Mouse (Mus musculus): ENCODE data around the gene Asna1.

Gene Asna1

DNA sequence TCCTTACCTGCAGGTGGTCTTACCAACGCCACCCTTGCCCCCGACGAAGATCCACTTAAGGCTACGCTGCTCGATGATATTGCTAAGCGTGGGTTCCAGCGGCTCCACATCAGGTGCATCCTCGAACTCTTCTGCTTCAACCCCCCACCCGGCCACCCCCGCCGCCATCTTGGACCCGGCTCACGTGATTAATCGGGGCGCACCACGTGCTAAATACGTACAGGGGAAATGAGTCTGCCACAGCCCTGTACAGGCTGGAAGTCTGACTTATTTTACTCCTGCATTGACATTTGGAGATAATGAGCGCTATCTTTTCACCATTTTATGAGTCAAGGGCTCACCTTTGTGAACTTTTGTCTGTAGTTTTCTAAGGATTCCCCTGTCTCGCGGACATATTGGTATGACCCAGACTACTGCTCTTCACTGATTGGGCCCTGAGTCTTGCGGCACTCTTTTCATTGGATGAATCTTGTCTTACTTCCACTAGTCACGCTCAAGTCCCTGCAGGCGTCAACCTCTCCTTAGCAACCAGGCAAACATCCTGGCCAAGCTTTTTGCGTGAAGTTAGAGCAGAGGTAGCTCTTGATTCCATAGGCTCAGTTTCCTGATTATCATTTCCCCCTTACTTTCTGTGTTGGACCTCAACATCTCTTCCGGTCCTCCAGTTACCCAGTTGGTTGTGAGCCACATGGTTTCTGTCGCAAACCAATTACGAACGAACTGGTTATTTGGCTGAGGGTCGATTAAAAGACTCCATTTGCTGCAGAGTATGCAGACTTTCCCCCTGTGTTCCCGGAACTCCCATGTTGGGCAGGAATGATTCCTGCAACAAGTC is at the start of gene Asna1:
Gene Asna1, minus strand, starts transcription at position 184 of the 835 bp plus-strand sequence.
- DNase-seq: peak; percentile 89

DNA sequence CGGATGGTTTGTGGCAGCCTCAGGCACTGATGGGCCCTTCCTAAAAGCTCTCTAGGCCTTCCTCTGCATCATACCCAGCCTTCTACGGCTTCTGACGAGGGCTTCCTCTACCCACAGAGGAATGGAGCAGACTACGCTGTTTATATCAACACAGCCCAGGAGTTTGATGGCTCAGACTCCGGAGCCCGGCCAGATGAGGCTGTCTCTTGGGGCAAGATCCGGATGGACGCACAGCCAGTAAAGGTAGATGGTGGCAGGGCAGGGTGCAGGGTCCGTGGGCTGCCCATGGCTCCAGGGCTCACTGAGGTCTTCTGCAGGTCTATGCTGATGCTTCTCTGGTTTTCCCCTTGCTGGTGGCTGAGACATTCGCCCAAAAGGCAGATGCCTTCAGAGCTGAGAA is 49.5 kb upstream of the Asna1 start:
- no peak for DNase-seq

DNA sequence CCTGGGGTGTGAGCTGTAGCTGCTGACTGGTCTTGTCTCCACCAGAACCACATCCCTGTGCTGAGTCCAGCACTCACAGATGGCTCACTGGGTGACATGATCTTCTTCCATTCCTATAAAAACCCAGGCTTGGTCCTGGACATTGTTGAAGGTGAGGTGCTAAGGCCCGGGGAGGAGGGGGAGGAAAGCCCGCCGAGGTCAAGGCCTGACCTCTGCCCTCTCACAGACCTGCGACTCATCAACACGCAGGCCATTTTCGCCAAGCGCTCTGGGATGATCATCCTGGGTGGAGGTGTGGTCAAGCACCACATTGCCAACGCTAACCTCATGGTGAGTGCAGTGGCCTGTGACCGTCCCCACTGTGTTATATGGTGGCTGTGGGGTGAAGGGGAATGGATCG is 49.1 kb upstream of the Asna1 start:
- DNase-seq: no peak

DNA sequence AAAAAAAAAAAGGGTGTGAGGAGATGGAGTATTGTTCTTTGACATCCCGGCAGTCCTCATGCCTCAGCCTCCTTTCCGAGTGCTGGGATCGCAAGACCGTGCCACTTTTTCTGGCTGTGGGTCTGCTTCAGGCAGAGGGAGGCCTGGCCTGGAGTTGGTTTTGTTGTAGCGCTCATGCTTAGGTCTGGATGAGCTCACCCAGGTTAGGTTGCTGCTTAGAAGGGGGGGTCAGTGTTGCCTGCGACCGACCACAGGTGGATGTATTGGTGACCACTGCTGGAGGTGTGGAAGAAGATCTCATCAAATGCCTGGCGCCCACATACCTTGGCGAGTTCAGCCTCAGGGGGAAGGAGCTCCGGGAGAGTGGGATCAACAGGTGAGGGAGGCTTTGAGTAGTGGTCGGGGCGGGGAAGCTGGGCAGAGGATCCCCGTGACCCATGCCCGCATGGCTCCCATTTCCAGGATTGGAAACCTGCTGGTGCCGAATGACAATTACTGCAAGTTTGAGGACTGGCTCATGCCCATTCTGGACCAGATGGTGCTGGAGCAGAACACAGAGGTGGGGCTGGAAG is 48.0 kb upstream of the Asna1 start:
- DNase-seq: no peak

DNA sequence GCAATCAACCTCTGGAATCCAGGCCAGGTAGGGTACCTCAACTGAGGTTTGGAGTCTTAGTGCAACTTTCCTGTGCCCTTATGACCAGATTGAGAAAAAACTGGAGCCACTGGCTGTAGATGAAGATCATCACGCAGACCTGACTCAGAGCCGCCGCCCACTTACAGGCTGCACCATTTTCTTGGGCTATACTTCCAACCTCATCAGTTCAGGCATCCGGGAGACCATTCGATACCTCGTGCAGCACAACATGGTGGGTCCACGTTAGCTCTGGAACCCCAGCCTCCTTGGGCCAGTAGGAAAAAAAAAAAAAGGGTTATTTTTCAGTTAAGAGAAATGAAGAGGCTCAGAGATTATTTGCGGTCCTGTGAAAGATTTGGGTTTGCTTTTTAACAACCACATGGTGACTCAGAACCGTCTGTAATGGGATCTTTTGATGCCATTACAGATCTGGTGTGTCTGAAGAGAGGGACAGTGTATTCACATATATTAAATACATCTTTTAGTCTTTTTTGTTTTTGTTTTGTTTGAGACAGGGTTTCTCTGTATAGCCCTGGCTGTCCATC is 47.4 kb upstream of the Asna1 start:
- no peak for DNase-seq

DNA sequence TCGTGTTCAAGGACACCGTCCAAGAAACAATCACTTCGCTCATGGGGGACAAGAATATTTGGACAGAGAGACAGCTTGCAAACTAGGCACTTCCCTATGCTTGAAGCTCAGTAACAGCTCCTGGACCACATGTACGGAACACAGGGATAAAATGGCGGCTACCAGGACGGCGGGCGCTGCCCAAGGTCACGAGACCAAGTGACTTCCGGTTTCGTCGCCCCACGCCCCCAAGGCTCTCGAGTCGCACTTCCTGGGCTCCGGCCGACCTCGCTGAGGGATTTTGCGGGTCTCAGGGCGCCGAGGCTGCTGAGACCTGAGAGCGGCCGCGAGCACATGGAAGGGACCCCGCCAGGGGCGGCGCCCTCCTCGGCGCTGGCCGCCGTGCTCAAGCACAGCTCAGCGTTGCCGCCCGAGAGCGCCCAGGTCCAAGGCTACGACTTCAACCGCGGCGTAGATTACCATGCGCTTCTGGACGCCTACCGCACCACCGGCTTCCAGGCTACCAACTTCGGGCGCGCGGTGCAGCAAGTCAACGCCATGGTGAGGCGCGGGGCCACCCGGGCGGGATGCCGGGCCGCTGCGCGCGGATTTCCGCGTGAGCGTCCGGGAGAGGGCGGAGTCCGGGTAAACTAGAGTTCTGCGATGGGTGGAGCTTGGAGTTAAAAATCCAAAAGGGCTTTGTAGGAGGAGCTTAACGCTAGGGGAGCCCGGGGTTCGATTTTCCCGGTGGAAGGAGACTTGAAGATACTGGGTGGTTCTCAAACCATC is 46.6 kb upstream of the Asna1 start, which contains the start of gene Dhps:
Gene Dhps, plus strand, starts transcription at position 244 of the 768 bp plus-strand sequence.
- peak; percentile 93 for DNase-seq

DNA sequence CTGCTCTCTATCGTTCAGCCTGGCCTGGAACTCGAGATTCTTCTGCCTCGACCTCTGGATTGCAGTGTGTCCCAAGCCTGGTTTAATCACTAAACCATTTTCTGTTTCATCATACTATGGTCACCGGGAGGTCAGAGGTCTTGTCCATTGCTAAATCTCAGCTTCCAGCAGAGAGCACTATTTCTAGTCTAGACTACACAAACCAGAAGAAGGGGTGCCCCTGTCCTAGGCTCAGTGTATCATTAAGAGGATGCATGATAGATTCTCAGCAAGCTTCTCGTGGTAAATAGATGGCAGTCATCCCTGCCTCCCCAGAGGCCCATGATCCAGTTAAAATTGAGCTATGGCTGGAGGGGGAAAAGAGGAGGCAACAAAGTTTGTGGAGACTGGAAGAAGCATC is 46.0 kb upstream of the Asna1 start:
- peak; percentile 48 for DNase-seq

DNA sequence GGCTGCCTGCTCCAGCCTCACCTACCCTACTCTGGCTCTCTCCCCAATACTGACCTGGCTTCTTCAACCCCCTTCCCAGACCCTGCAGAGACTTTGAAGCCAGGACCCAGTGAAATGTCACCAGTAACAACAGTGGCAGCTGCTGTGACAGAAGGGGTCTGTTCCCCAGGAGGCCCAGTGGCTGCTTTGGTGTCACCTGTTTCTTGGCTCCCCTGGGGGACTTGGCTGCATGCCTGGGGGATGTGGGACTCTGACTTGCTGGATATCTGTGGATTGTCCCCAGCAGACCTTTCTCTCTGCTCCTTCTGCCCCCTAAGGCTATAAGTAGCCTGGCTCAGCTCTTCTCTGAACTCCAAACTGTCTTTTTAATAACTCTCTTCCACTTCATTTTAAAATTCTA is 42.9 kb upstream of the Asna1 start, which contains the start of gene Gm5741:
Gene Gm5741, minus strand, starts transcription at position 1 of the 400 bp plus-strand sequence.
- no peak for DNase-seq

DNA sequence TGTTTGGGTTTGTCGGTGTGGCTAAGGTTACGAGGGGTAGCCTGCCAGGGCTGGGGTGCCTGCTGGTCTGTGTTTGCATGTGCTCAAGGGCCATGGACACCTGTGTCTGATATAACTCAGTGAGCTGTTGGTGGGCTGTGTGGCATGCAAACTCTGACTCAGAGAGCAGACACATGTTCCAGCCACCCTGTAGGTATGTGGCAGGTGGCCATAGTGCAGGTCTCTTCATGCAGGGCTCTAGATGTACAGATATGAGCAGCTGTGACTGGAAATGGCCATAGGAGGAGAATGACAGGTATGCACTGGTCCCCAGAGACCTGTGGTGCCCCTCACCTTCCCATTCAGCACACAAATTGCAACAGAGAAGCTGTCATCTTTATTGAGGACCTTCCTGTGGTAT is 42.1 kb upstream of the Asna1 start:
- DNase-seq: no peak

DNA sequence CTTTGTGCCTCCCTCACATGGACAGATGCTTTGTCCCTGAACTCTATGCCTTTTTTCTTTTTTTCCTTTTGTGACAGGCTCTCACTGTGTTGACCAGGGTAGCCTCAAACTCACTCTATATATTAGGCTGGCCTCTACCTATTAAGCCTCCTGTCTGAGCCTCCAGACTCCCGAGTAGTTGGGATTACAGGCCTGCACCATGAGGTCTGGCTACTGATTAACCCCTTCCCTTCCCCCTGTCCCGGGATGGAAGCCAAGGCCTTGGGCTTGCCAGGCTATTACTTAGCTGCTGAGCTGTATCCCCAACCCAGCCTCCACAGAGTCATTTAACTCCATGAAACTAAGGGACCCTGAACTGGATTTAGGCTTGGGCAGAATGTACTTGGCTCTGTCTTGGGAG is 40.1 kb upstream of the Asna1 start:
- DNase-seq: peak; percentile 89

DNA sequence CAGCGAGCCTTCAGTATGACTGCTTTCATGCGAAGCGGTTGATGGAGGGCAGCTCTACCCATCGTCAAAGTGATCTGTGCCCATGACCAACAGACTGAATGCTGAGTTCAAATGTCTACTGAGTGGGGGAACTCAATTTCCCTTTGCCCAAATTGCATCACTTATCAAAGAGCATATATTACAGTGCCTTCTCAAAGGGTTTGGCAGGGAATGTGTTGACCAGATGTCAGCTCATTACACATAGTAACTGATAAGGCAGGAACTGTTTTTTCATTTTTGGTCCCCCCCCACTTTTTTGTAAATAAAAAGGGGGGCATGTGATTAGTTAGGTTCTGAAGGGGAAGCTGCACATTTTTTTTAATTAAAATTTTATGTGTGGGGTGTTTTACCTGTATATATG is 37.5 kb upstream of the Asna1 start:
- no peak for DNase-seq

DNA sequence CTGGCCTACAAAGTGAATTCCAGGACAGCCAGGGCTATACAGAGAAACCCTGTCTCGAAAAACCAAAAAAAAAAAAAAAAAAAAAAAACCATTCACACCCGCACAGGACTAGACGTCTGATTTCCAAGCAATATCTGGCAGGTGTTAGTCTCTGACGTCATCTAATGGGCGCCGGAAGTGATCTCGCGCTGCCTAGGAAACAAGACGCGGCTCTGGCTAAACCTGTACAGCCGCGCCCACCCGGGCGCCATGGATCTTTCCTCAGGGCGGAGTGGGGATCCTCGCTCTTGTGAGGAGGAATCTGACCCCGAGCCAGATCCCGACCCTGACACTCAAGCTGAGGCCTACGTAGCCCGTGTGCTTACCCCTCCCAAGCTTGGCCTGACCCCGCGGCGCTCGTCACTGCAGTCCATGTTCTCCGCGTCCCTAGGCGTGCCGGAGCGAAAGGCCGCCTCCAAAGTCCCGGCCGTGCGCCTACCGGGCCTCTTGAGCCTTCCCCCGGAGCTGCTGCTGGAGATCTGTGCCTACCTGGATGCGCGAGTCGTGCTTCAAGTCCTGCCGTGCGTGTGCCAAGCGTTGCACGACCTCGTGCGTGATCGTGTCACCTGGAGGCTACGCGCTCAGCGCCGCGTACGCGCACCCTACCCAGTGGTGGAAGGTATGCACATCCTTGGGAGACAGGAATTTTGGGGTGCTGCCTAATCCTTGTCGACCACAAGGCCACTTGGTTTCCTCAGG is 35.0 kb upstream of the Asna1 start, which contains the start of gene Fbxw9:
Gene Fbxw9, plus strand, starts transcription at position 177 of the 738 bp plus-strand sequence.
- peak; percentile 92 for DNase-seq

DNA sequence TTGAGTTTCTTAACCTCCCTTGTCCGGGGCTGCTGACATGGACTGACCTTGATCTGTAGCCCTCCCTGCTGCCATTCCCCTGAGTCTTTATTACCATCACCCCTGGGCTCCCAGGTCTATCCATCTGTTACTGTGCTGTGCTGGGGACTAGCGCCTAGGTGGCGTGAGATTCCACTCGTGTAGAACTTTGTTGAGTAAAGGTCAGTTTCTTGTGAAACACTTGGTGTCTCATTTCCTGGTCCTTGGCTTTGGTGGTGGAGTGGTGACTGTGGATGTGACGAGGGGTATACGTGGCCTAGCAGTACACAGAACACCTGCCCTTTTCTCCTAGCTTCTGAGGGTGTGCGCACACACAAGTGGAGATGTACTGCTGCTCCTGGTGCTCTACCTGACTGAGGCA is 32.3 kb upstream of the Asna1 start:
- DNase-seq: no peak

DNA sequence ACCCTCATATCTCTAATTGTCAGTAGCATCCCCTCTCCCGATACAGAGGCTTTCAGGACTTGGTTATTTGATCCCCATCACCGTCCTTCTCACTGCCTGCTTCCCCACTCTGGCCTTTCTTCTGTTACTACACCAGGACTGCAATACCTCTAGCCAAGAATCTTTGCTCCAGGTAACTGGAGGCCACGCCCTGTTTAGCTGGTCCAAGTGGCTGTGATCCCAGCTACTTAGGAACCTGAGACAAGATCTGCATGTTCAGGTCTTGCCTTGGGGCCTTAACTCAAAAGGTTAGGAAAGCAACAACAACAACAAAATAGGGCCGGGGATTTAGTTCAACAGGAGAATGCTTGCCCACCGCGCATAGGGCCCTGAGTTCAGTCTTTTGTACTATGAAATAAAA is 18.5 kb upstream of the Asna1 start:
- no peak for DNase-seq

DNA sequence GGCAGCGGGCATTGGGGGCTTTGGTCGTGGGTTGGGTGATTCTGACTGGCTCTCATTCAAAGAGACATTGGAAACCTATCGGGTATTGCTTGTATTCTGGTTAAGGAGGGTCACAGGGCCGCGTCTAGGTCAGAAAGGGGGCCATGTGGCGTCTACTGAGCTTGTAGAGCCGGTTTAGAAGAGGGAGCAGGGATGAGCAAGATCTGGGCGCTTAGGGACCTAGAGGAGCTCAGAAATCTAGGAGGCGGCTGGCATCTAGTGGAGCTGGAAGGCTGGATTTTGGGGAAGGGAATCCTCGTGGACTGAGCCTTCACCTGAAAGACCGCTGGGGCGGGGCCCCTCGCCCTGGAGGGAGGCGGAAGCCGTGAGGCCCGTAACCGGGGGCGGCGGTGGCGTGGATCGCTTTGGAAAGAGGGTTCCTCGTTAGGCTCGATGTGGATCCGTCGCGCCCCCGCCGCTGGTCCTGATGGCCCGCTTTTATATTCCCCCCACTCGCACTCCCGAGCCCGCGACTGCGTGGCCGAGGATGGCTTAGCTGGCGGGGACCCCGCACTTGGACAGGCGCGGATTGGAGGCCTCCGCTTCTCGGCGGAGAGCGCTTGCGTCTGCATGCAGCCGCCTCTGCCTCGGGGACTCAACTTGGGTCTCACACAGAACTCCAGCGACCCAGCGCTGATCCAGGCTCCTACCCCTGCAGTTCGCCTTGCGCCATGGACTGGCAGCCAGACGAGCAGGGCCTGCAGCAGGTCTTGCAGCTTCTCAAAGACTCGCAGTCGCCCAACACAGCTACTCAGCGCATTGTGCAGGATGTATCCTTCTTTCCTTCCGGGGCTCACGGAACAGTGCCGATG is 12.8 kb upstream of the Asna1 start:
- DNase-seq: peak; percentile 50

DNA sequence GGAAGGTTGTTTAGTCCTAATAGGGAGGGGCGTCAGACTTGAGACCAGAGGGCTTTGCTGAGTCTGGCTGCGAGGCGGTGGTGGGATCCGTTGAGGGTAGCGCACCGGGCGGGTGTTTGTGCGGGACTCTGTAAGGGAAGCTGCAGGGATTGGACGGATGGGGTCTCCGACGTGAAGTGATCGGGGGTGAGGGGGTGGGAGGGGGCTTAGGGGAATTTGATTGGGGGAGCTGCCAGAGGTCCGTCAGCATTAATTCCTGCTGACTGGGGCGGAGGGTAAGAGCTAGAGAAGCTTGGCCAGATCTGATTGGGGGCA is 12.2 kb upstream of the Asna1 start:
- DNase-seq: no peak

DNA sequence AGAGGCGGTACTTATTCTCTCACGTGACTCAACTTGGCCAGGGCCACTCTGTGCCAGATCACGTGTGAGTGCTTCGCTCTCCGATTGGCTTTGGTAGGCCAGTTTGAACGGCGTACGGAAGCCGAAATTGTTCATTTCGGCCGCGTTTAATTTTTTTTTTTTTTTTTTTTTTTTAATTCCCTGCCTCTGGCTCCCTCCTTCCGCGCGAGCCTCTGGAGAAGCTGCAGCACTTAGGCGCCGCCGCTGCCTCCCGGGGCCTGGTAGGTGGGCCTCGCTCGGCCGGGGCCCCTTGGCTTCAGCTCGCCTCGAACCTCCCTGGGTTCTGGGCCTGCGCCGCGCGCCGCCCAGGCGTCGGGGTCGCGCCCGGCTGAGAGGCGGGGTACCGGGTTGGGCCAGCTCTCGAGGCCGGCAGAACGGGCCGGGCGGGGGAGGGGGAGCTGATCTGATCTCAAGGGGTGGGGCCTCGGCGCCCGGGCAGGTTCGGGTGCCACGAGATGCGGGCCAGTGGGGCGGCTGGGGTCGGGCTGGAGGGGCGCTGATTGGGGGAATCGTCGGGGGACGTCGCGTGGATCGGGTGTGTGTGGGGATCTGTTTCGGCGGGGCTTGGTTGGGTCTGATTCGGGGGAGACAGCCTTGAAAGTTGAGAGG is 11.8 kb upstream of the Asna1 start, which contains the start of gene Tnpo2:
Gene Tnpo2, plus strand, starts transcription at position 198 of the 648 bp plus-strand sequence.
- DNase-seq: peak; percentile 90

DNA sequence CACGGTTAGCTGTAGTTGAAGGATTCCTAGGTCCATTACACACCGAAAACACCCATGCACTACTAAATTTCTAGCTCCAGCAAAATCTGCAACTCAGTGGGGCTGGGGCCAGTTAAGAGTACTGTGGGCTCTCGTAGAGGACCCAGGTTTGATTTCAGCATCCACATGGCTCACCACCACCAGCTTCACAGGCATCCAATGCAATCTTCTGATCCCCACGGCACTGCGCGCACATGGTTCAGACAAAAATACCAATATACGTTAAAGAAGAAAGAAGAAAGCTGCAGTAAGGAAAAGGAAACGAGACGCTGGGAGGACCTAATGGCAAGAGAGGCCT is 11.3 kb upstream of the Asna1 start:
- DNase-seq: no peak

DNA sequence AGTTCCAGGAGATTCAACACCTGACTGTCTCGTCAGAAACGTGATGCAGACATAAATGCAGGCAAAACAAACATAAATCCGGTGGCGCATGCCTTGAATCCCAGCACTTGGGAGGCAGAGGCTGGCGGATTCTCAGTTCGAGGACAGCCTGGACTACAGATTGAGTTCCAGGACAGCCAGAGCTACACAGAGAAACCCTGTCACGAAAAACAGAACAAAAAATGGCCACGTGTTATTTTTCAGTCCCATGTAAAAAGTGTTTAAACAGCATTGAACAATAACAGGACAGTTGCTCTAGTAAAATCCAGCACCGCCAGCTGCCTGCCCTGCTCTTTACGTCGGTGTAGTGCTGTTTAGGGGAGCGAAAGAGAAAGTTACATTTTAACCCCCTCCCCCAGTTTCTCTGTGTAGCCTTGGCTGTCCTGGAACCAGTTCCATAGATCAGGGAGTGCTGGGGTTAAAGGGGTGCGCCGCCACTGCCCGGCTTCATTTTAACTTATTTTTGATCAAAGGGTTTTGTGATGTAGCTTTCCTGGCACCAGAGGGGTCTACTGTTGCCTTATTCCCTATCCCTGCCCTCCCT is 10.7 kb upstream of the Asna1 start:
- DNase-seq: peak; percentile 53

DNA sequence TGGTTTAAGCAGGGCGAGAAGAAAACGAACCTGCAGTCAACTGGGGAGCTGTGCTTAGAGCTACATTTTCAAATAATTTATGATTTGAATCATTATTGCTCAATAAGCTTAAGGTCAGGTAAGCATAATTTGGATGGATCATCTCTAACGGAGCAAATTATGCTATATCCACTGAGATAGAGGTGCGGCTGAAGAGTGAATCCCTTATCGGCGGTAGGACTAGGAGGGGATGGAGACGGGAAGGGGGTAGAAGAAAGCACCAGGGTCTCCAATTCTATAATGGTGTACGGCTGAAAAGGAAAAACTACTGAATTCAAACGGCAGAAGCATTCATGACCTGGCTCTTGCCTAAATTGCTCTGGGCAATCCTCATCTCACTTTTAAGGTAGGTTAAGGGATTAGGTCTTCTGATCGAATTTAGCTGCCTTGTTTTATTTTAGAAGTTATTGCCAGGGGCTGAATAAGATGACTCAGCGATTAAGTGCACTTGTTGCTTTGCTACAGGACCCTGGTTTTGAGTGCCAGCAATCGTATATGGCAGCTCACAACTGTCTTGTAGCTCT is 10.2 kb upstream of the Asna1 start:
- DNase-seq: no peak

All from kidney, adult 18-20 months (tissue).